ENCODE assay signal across 23 mouse cellular contexts in the genomic region with DNA sequence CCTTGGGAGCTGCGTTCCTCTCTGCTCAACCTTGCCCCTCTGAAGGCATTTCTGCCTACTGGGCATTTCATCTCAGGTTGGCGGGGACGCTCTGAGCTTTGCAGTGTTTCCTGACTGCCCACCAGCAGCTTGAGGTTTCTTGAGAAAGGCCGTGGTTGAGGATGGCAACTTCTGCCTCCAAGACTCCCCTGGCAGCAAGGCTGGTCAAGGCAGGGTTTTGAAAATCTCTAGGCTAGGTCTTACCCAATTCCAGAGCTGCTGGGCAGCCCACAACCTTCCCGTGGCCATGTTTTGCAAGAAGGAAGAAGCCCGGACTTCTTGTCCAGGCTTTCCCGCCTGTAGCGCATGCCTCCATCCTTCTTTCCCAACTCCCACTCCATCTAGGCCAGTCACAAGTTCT. TPM values are rescaled to one million over a fixed set of nuclear protein-coding genes. Genes with fewer than 3 reads are reported as not detected.
DNase-seq lines count a peak whose midpoint lies in the region.
"Had no signal": no experiment of that assay in that cellular context is flagged by ENCODE, and none has a peak within 500 bp of the region (broad histone marks: within the 10 kb centered on the region; RNA-seq: fewer than 3 reads in every experiment).

No protein-coding gene starts in this region.

- H3K27ac ChIP-seq in embryonic facial prominence, embryonic 10.5 days (replicated peaks), result peak overlapping the region; percentile 26; the same call in 1 of the 2 replicates
- H3K27ac ChIP-seq: hindbrain, embryonic 14.5 days; liver, embryonic 13.5 days; midbrain, embryonic 13.5 days; neural tube, embryonic 15.5 days; stomach, embryonic 15.5 days had no signal

- H3K4me3 ChIP-seq in embryonic facial prominence, embryonic 10.5 days, result peak overlapping the region; percentile 60; the same call in 1 of the 2 replicates
- H3K4me3 ChIP-seq: layer of hippocampus, adult 2 months; midbrain, embryonic 13.5 days; myocyte; neural tube, embryonic 15.5 days had no signal

- intact Hi-C loops in heart, postnatal 36 days (cut with DNase I), result no loop called here

- no peaks in the 10 kb centered on the region for H3K9me3 ChIP-seq in embryonic facial prominence, embryonic 10.5 days
- H3K9me3 ChIP-seq: heart, embryonic 10.5 days; liver, embryonic 13.5 days; midbrain, embryonic 13.5 days; neural tube, embryonic 15.5 days; stomach, embryonic 15.5 days had no signal

- WGBS in embryonic facial prominence, embryonic 10.5 days, result 96% methylated on average over 8 of the region's 8 CpGs

- peak; percentile 87 for DNase-seq in heart, adult 11 months
- no peak for DNase-seq in heart, postnatal 36 days
- peak; percentile 41 to 48 for DNase-seq in lung, postnatal 4 days
- DNase-seq in lung, postnatal 10 days, result no peak
- no peak for DNase-seq in embryonic facial prominence, embryonic 10.5 days (ENCODE audit: low spot score)
- peak; percentile 23 for DNase-seq in splenic B cell, adult 2 months (ENCODE audit: low read depth, low spot score)
- no peak for DNase-seq in thymus, postnatal 0 days (ENCODE audit: low spot score)
- no peak for DNase-seq in urinary bladder, postnatal 25 days (ENCODE audit: low spot score)
- DNase-seq: adrenal gland, postnatal 25 days; cerebellum, adult 2 months; gastrocnemius, postnatal 25 days; heart, postnatal 10 days; left cerebral cortex, postnatal 4 days; liver, embryonic 13.5 days; retina, postnatal 1 day had no signal

- H3K36me3 ChIP-seq in embryonic facial prominence, embryonic 10.5 days (replicated peaks), result peaks cover 10% of the 10 kb centered on the region; the same call in 1 of the 2 replicates
- peaks cover 5% of the 10 kb centered on the region for H3K36me3 ChIP-seq in splenic B cell, adult 2 months (ENCODE audit: control insufficient read depth, insufficient read depth, low read length, poor library complexity, severe bottlenecking)
- H3K36me3 ChIP-seq: heart, embryonic 10.5 days; liver, embryonic 13.5 days; midbrain, embryonic 13.5 days; neural tube, embryonic 15.5 days; stomach, embryonic 15.5 days had no signal

- H3K4me1 ChIP-seq in embryonic facial prominence, embryonic 10.5 days, result peaks cover 27% of the 10 kb centered on the region
- H3K4me1 ChIP-seq: stomach, embryonic 15.5 days had no signal

- no peaks in the 10 kb centered on the region for H3K27me3 ChIP-seq in embryonic facial prominence, embryonic 10.5 days (replicated peaks; ENCODE audit: low read depth, poor library complexity, severe bottlenecking)
- no peaks in the 10 kb centered on the region for H3K27me3 ChIP-seq in splenic B cell, adult 2 months (ENCODE audit: control insufficient read depth, insufficient read depth, low read length, poor library complexity, severe bottlenecking)
- H3K27me3 ChIP-seq: liver, embryonic 13.5 days; midbrain, embryonic 13.5 days; neural tube, embryonic 15.5 days; Patski; stomach, embryonic 15.5 days had no signal

RNA-seq across cellular contexts. Expression of a gene that starts 4.3 kb away (rescaled TPM):
- total RNA-seq in heart, postnatal 36 days (2021), result 1 to 10 TPM; 1.4 to 1.7 TPM
- polyA plus RNA-seq in embryonic facial prominence, embryonic 10.5 days (2016; fragmentation: Nextera tagmentation; extraction: Ambion mirVana), result 14.6 and 15.8 TPM in 2 replicates
- polyA plus RNA-seq in thymus, postnatal 0 days (2015; fragmentation: Nextera tagmentation; extraction: Ambion mirVana), result 22.3 and 24.6 TPM in 2 replicates

RNA-seq across cellular contexts. Expression of a gene that starts 52.8 kb away (rescaled TPM):
- total RNA-seq in heart, postnatal 36 days (2021), result 100 to 1,000 TPM; 118 to 125 TPM
- polyA plus RNA-seq in embryonic facial prominence, embryonic 10.5 days (2016; fragmentation: Nextera tagmentation; extraction: Ambion mirVana), result 296 and 318 TPM in 2 replicates
- polyA plus RNA-seq in thymus, postnatal 0 days (2015; fragmentation: Nextera tagmentation; extraction: Ambion mirVana), result 321 and 340 TPM in 2 replicates

RNA-seq across cellular contexts. Expression of a gene that starts 53.4 kb away (rescaled TPM):
- 1 to 10 TPM; 4.3 to 4.6 TPM for total RNA-seq in heart, postnatal 36 days (2021)
- polyA plus RNA-seq in embryonic facial prominence, embryonic 10.5 days (2016; fragmentation: Nextera tagmentation; extraction: Ambion mirVana), result 4.8 and 5.5 TPM in 2 replicates
- 1.8 and 3.3 TPM in 2 replicates for polyA plus RNA-seq in thymus, postnatal 0 days (2015; fragmentation: Nextera tagmentation; extraction: Ambion mirVana)

Comparison
In these comparisons a context has a peak if more than half of its experiments do, and no peak if none do; other contexts are left out.
1. DNase-seq: peak in heart, adult 11 months (single experiment), lung, postnatal 4 days (2 of 2) and splenic B cell, adult 2 months (single experiment); none in heart, postnatal 36 days (0 of 2), lung, postnatal 10 days (single experiment), embryonic facial prominence, embryonic 10.5 days (single experiment), thymus, postnatal 0 days (single experiment) and urinary bladder, postnatal 25 days (single experiment).